Comparison of ENCODE assay signal across 10 mouse cellular contexts in the genomic region with DNA sequence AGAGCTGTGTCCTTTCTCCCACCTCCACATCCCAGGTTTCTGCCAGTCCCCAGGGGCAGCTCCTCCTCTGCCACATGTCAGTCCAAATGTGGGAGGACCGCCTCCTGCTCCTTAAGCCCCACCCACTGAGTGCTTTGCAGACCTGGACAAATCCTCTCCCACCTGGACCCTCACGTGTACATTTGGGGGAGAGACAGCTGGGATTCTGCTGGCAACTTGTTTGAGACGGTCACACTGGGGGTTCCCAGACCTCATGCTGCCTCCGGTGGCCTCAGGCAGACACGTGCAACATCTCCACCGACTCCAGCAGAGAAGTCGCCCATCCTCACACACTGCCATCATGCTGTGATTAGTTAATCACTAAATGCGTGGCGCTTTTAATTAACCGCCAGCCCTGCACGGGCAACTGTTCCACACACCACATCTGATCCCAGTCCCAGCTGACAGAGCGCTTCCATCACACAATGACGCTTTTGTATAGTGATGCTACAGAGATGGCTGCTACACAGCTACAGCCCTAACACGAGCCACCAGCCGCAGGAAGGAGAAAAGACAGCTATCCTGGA. TPM values are rescaled to one million over a fixed set of nuclear protein-coding genes. Genes with fewer than 3 reads are reported as not detected.
DNase-seq lines count a peak whose midpoint lies in the region; ATAC-seq lines count a peak whose summit lies in the region.
"Had no signal": no experiment of that assay in that cellular context is flagged by ENCODE, and none has a peak within 500 bp of the region (broad histone marks: within the 10 kb centered on the region; RNA-seq: fewer than 3 reads in every experiment).

No protein-coding gene starts in this region.

- H3K4me3 ChIP-seq in embryonic facial prominence, embryonic 11.5 days (ENCODE audit: low read depth, low read length), result no peak overlapping the region
- H3K4me3 ChIP-seq in hindbrain, embryonic 15.5 days, result peak overlapping the region; percentile 25
- H3K4me3 ChIP-seq in midbrain, embryonic 12.5 days, result 0 out of 2 replicates have a peak overlapping the region, but pooled peaks have one; percentile 6

- DNase-seq in ZHBTc4 (ENCODE audit: low read depth, low spot score), result peak; percentile 78
- peak; percentile 4 for DNase-seq in embryonic facial prominence, embryonic 11.5 days (ENCODE audit: low spot score)
- DNase-seq in heart, postnatal 10 days, result no peak
- DNase-seq in natural killer cell, adult 2 months (ENCODE audit: low spot score in 2 of 2), result no peak
- DNase-seq in kidney, adult 11 months, result no peak

- WGBS in embryonic facial prominence, embryonic 11.5 days, result 11% methylated on average over 15 of the region's 15 CpGs
- WGBS in hindbrain, embryonic 15.5 days, result 10% methylated on average over 15 of the region's 15 CpGs
- WGBS in midbrain, embryonic 12.5 days, result 21% methylated on average over 15 of the region's 15 CpGs

- H3K9ac ChIP-seq in embryonic facial prominence, embryonic 11.5 days (replicated peaks; ENCODE audit: low read length), result no peak overlapping the region
- no peak overlapping the region for H3K9ac ChIP-seq in hindbrain, embryonic 15.5 days
- H3K9ac ChIP-seq in midbrain, embryonic 12.5 days (replicated peaks), result no peak overlapping the region
- H3K9ac ChIP-seq: liver, embryonic 14.5 days had no signal

- no peaks in the 10 kb centered on the region for H3K27me3 ChIP-seq in embryonic facial prominence, embryonic 11.5 days (ENCODE audit: control insufficient read depth, insufficient read depth, low read length)
- H3K27me3 ChIP-seq in hindbrain, embryonic 15.5 days, result no peaks in the 10 kb centered on the region
- peaks cover 10% of the 10 kb centered on the region; the same call in 1 of the 2 replicates for H3K27me3 ChIP-seq in midbrain, embryonic 12.5 days

- intact Hi-C loops in heart, postnatal 10 days (cut with DNase I), result loop anchor here (5.0 kb wide), 1 partner anchor 323 kb away; no protein-coding TSS in a partner anchor

- no peaks in the 10 kb centered on the region for H3K36me3 ChIP-seq in embryonic facial prominence, embryonic 11.5 days (replicated peaks; ENCODE audit: control insufficient read depth, insufficient read depth, low read depth, low read length)
- no peaks in the 10 kb centered on the region for H3K36me3 ChIP-seq in hindbrain, embryonic 15.5 days
- H3K36me3 ChIP-seq in midbrain, embryonic 12.5 days, result no peaks in the 10 kb centered on the region

- no peaks in the 10 kb centered on the region for H3K4me1 ChIP-seq in embryonic facial prominence, embryonic 11.5 days (ENCODE audit: control insufficient read depth, insufficient read depth, low read length)
- H3K4me1 ChIP-seq in hindbrain, embryonic 15.5 days (replicated peaks), result peaks cover 4% of the 10 kb centered on the region; the same call in 1 of the 2 replicates
- H3K4me1 ChIP-seq in midbrain, embryonic 12.5 days, result peaks cover 9% of the 10 kb centered on the region

- ATAC-seq in embryonic facial prominence, embryonic 11.5 days (replicated peaks; ENCODE audit: insufficient number of reproducible peaks, low FRiP score, low TSS enrichment, low read depth), result peak; percentile 49; the same call in 1 of the 2 replicates
- peak; percentile 68 for ATAC-seq in hindbrain, embryonic 15.5 days (ENCODE audit: low FRiP score, low read depth)
- ATAC-seq in midbrain, embryonic 12.5 days (ENCODE audit: low FRiP score, low read depth), result peak; percentile 38; the same call in 1 of the 2 replicates
- no peak for ATAC-seq in megakaryocyte-erythroid progenitor cell, adult 5-6 weeks (replicated peaks; ENCODE audit: low FRiP score, low TSS enrichment, poor library complexity, severe bottlenecking)

- H3K27ac ChIP-seq in embryonic facial prominence, embryonic 11.5 days (replicated peaks; ENCODE audit: low read depth, low read length), result no peak overlapping the region
- H3K27ac ChIP-seq in hindbrain, embryonic 15.5 days (replicated peaks), result no peak overlapping the region
- no peak overlapping the region for H3K27ac ChIP-seq in midbrain, embryonic 12.5 days (replicated peaks)
- H3K27ac ChIP-seq: liver, embryonic 14.5 days had no signal

- H3K9me3 ChIP-seq in embryonic facial prominence, embryonic 11.5 days (replicated peaks; ENCODE audit: control insufficient read depth, low read length), result no peaks in the 10 kb centered on the region
- no peaks in the 10 kb centered on the region for H3K9me3 ChIP-seq in hindbrain, embryonic 15.5 days
- 0 out of 2 replicates have a peak, but pooled peaks cover 3% of the 10 kb centered on the region for H3K9me3 ChIP-seq in midbrain, embryonic 12.5 days

- no peak overlapping the region; the same call in 1 of the 2 replicates for H3K4me2 ChIP-seq in embryonic facial prominence, embryonic 11.5 days (ENCODE audit: low read depth, low read length)
- H3K4me2 ChIP-seq in hindbrain, embryonic 15.5 days, result peak overlapping the region; percentile 50
- peak overlapping the region; percentile 32 for H3K4me2 ChIP-seq in midbrain, embryonic 12.5 days (replicated peaks)

RNA-seq across cellular contexts. Expression of a gene that starts 23.7 kb away (rescaled TPM):
- polyA plus RNA-seq in embryonic facial prominence, embryonic 11.5 days (2014; fragmentation: Nextera tagmentation; extraction: Ambion mirVana), result not detected in 2 replicates
- polyA plus RNA-seq in hindbrain, embryonic 15.5 days (2015; fragmentation: Nextera tagmentation; extraction: Ambion mirVana), result not detected in 2 replicates
- not detected in 2 replicates for polyA plus RNA-seq in midbrain, embryonic 12.5 days (2016; fragmentation: Nextera tagmentation; extraction: Ambion mirVana)
- total RNA-seq in heart, postnatal 10 days (2021), result not detected
- not detected in 2 replicates for total RNA-seq in megakaryocyte-erythroid progenitor cell, adult 5-6 weeks (2014; fragmentation: Nextera tagmentation)
- total RNA-seq in megakaryocyte-erythroid progenitor cell, adult 5-6 weeks (2017), result not detected in 2 replicates
- total RNA-seq: MEL had no signal
- polyA plus RNA-seq: liver, embryonic 14.5 days had no signal

Comparison
In these comparisons a context has a peak if more than half of its experiments do, and no peak if none do; other contexts are left out.
1. DNase-seq: peak in ZHBTc4 (single experiment) and embryonic facial prominence, embryonic 11.5 days (single experiment); none in heart, postnatal 10 days (0 of 2), natural killer cell, adult 2 months (0 of 2) and kidney, adult 11 months (single experiment).